Mouse (Mus musculus): ENCODE data around the gene Trpd52l3. TPM values are rescaled to one million over a fixed set of nuclear protein-coding genes. Genes with fewer than 3 reads are reported as not detected.
A peak's percentile ranks its signal among the peaks of the same experiment; 100 is the strongest.
"Not testable (repeated sequence)": the region's sequence is repeated elsewhere in the genome, so short reads cannot be mapped to it uniquely, and the experiment has no call there.

Trpd52l3 gene
- total RNA-seq, 2 experiments from 2014 or later: not detected

DNA sequence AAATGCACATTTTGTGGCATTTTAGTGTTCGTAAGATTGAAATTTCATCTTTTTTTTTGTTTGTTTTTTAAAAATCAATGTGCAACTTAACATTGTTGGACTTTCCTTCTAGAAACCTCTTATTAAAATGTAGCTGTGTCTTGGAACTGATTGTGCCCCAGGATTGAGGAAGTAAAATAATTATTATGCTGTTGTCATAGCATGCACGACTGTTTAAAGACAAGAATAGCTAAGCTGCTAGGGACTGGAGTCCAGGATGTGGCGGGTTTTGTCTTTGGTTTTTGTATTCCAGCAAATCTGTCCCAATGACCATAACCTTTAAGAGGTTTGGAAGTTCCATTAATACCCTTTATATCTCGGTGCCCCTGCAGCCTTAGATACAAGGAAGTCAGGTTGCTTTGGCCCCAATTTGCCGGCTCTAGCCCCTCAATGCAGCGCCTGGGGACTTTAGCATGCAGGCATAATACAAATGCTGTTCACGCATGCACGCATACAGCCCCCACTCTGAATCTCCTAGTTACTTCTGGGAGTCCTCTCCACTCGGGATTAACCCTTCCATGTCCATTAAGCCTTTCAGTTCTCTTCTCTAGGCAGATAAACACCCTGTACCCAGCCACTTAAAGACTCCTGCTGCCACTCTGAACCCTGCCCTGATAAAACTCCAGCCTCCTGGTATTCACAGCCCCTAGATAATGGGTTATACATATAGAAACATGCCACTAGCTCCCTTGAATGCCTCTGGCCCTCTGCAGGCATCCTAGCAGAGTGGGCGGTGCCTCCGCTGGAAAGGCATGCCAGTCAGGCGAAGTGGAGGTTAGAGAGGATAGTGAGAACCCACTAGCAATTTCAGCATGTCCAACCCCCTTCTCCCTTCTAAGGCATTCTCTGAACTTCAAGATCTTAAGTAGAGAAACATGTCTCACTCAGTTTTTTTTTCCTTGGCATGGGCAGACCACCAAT lies 2.9 kb upstream of the Trpd52l3 start:
- Histone ChIP-seq H3K27ac (no peak overlapping the region), H3K4me3 (no peak overlapping the region; the same call in 1 of the 2 replicates)
- no peak for TF ChIP-seq CTCF (conservative IDR thresholded peaks at IDR 0.05)
- no peak for DNase-seq (ENCODE audit: low spot score in 2 of 2)

DNA sequence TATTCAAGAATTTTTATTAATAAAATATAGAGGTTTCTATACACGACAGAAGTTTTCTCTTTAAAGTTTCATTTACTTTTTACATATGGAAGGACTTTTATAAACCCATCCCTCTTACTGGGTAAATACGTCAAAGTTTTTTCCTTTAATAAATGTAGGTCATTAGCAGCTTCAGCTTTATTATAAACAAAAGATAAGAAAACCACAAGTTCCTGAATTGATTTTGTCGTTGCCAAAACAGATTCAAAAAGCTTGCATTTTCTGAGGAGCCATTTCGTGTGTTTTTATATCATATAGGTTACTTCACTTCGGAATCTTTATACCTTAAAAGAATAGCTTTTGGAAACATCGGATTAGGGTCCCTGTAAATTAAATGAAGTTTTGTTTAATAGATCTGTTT lies 2.0 kb upstream of the Trpd52l3 start:
- TF ChIP-seq CTCF (conservative IDR thresholded peaks at IDR 0.05): no peak
- Histone ChIP-seq H3K4me3 (no peak overlapping the region), H3K27ac (no peak overlapping the region)
- no peak for DNase-seq (ENCODE audit: low spot score in 2 of 2)

DNA sequence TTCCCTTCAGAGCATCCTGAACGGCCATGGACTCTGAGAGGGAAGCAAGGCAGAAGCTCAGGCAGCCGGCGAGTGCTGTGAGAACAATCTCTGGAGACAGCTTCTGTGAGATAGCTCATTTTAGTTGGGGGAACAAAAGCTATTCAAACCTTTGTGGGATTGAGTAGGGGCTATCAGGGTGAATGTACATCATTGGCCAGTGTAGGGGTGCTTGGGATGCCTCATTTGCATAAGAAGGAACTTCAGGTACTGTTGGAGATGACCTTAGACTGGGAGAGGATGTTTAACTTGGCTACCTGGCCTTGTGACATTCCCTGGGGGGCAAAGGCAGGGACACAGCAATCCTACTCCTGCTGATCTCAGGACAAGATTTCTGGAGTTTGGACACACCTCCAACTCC lies 2.8 kb downstream of the Trpd52l3 start:
- TF ChIP-seq CTCF (conservative IDR thresholded peaks at IDR 0.05): no peak
- DNase-seq (ENCODE audit: low spot score in 2 of 2): no peak
- no peak overlapping the region for H3K4me3 ChIP-seq
- H3K27ac ChIP-seq: no peak overlapping the region

DNA sequence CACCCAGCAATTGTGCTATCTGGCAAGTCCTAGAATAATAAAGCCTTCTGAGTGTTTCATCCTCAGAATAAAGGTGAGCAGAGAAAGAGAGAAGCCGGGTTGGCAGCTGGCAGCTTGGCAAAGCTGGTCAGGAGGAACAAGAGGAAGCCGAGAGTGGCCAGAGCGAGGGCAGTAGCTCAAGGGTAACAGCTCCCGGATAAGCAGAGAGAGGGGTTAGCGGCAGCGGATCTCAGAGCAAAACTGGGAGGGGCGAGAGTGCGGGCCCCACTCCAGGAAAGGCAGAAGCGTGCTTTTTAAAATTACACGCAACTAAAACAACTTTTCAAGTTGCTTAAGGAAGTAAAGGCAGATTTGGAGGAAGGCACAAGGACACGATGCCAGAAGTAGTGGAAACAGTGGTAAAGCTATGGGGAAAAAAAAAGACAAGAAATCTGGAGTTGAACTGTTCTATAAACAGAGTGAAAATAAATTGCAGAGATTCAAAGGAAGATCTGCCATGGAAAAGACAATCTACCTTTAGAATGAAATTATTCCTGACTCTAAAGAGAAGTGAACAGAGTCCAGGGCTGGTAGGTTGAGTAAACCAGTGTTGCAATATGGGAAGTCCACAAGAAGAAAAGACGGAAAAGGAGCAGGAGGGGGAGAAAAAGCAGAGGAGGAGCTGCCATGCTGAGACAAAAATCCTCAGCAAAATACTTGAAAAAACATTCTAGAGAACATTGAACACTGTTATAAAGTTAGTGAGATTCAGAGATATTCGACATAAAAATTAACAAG lies 7.1 kb downstream of the Trpd52l3 start:
- no peak overlapping the region for H3K4me3 ChIP-seq
- H3K27ac ChIP-seq: no peak overlapping the region
- TF ChIP-seq CTCF (conservative IDR thresholded peaks at IDR 0.05): no peak
- DNase-seq (ENCODE audit: low spot score in 2 of 2): no peak

DNA sequence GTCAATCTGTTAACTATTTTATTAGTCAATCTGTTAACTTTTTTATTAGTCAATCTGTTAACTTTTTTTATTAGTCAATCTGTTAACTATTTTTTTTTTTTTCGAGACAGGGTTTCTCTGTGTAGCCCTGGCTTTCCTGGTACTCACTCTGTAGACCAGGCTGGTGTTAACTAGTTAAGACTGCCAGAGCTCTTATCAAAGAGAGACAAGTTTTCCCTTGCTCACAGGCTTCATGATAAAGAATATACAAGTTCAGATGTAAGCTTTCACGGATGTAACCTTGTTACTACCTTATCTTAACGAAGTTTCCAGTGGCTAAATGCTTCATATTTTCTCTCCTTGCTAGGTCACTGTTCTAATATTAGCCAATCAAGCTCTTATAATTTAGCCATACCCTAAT lies 10.7 kb downstream of the Trpd52l3 start:
- Histone ChIP-seq H3K4me3 (no peak overlapping the region), H3K27ac (no peak overlapping the region)
- TF ChIP-seq CTCF (conservative IDR thresholded peaks at IDR 0.05): no peak
- no peak for DNase-seq (ENCODE audit: low spot score in 2 of 2)

DNA sequence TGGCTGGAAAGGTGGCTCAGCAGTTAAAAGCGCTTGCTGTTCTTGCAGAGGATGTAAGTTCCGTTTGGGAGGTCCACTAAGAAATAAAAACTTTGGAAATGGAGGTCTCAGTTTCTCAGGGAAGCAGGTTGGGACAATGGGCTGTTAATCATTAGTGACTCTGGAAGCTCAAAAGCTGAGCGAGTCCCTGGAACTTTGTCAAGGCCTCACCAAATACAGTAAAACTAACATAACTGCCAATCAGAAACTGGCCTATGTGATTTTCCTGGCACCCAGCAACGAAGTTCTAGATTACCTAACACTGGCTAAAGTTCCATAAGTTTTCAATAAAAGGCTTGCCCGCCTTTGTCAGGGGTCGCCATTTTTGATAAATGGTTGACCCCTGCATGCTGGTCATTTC lies 12.6 kb downstream of the Trpd52l3 start:
- DNase-seq (ENCODE audit: low spot score in 2 of 2): no peak
- Histone ChIP-seq H3K4me3 (no peak overlapping the region), H3K27ac (no peak overlapping the region)
- no peak for TF ChIP-seq CTCF (conservative IDR thresholded peaks at IDR 0.05)

DNA sequence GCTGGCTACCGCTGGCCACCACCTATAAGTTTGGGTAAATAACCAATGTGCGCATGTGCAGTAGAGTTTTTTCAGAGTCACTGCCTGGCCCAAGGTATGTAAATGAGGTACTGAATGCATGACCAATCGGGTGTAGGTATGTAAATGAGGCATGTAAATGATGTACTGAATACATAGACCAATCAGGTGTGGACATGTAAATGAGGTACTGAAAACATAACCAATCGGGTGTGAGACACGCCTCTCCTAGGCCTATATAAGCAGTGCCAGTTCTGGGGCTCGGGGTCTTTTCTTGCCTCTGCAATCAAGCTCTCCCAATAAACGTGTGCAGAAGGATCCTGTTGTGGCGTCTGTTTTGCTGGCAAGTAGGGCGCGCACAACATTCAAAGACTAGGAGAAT lies 19.8 kb downstream of the Trpd52l3 start:
- peak overlapping the region; percentile 28; the same call in 1 of the 2 replicates for H3K27ac ChIP-seq
- not testable (repeated sequence) for DNase-seq (ENCODE audit: low spot score in 2 of 2); H3K4me3 ChIP-seq

DNA sequence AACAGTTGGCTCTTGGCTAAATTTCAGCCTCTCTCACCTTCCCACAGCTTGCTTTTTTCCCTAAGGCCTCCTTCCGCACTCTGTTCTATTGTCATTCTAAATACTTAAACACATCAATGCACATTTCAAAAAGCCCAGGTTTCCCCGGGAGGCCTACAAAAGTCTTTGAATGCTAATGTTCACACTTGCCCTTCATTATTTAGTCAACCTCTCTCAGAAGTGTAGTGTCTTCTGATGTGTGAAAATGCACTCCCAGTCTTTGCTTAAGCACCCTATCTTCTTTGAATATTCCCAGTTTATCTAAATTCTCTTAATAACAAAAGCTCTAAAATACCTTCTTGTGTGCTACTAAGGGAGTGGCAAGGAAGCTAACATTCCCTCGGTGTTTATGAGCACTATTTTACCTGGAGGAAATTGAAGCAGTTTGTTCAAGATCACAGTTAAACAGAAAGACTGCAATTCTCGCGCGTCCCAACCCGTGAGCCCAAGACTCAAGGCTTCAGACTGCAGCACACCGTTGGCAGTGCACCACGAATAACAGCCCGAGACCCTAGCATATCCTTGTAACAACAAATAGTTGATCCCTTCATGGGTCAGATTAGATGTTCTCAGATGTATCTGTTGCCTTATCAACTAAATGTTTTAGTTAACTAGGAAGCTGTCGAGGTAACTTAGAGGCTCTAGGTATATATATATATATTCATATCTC lies 25.6 kb downstream of the Trpd52l3 start:
- TF ChIP-seq CTCF (conservative IDR thresholded peaks at IDR 0.05): no peak

DNA sequence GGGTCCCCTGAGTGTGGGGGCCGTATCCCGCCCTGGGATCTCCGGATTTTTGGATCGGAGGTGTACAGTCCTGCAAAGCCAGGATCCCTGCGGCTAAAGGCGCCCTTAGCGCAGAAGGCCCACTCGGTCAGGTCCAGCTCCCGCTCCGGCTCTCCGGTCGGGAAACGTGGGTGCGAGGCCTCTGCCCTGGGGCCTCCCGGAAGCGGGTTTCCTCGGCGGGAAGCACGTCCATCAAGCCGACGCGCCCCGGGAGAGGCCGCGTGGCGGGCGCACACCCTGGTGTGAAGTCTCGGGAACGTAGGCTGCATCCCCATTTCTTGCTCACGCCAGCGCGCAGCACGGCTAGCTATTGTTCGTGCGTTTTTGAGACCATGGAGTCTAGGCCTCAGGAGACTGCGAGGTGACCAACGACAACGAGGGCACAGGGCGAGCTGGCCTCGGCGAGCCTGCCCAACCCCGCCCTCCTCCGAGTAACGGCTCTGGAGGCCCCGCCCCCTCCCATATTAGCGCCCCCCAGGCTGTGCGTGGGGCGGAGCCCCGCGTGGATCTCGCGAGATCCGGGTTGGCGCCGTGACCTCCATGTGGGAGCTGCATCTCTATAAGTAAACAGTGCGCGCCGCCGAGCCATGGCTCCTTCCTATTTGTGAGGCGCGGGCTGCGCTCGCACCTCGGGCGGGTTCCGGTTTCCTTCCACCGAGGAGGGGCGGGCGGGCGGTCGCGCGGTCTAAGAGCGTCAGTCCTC lies 26.5 kb downstream of the Trpd52l3 start, which contains the start of gene Uhrf2:
Gene Uhrf2, plus strand, starts transcription at position 620 of the 742 bp plus-strand sequence.
- peak; percentile 94 to 95 for DNase-seq (ENCODE audit: low spot score in 2 of 2)
- TF ChIP-seq CTCF (conservative IDR thresholded peaks at IDR 0.05): no peak
- peak within 1 kb of the TSS; percentile 93 for H3K27ac ChIP-seq
- peak within 1 kb of the TSS; percentile 84 for H3K4me3 ChIP-seq

More for the DNA sequence above, 25.6 kb downstream of the Trpd52l3 start:
- no peak for DNase-seq (ENCODE audit: low spot score in 2 of 2)
- Histone ChIP-seq H3K4me3 (no peak overlapping the region), H3K27ac (peak overlapping the region; percentile 93; the same call in 1 of the 2 replicates)

DNA sequence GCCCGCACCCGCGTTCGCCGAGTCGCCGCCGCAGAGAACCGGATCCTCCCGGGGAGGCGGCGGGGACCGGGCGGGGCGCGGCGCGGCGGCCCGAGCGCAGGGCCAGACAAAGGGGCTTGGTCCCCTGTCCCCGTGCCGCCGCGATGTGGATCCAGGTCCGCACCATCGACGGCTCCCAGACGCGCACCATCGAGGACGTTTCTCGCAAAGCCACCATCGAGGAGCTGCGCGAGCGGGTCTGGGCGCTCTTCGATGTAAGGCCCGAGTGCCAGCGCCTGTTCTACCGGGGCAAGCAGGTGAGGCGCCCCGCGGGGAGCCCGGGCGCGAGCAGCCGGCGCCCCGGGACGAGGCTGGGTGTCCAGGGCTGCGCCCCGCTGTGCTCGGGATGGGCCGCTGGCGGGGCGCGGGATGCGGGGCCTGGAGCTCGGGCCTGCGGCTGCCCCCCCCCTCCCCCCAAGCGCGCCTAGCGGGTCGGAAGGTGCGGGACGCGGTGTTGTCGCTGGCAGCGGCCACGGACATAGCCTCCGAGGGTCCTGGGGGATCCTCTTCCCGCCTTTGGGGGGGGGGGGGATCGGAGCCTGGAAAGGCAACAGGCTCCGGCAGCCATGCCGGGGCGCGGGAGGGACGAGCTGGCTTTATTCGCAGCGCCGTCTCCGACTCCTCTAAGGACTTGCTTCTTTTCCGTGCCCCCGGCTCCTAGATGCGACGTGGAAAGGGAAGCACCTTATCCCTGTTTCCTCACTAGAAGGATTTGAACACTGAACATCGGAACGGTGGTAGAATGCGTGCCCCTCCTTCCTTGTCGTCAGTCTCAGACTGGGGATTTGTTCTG lies 27.3 kb downstream of the Trpd52l3 start:
- TF ChIP-seq CTCF (conservative IDR thresholded peaks at IDR 0.05): no peak
- H3K4me3 ChIP-seq: peak overlapping the region; percentile 84
- H3K27ac ChIP-seq: peak overlapping the region; percentile 93
- peak in 1 of 2 experiments; percentile 22 for DNase-seq (ENCODE audit: low spot score in 2 of 2)

DNA sequence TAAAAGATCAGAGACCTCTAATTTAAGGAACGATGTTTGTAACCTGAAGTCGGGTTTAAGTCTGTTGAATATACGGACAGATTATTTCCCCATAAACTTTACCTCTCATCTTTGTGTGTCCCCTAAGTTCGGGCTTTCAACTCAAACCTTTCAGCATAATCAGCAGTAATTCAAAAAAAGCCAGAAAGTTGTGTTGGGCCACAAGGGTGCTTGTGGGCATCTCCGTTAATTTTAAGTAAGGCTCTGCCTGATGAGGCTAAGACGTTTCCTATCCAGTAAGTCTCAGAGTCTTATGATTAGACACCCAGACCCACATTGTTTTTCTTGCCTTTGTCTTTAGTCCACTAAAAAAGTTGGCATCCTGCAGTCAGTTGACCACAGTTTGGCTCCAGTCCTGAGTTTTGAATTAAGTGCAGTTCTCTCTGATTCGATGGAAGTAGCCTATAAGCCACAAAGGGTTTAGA lies 27.9 kb downstream of the Trpd52l3 start:
- TF ChIP-seq CTCF (conservative IDR thresholded peaks at IDR 0.05): no peak
- H3K27ac ChIP-seq: peak overlapping the region; percentile 93; the same call in 1 of the 2 replicates
- H3K4me3 ChIP-seq: peak overlapping the region; percentile 84
- no peak for DNase-seq (ENCODE audit: low spot score in 2 of 2)

Measured in layer of hippocampus, adult 2 months (tissue).